Mouse (Mus musculus) small intestine, adult 2 months (tissue): ENCODE measurements at regions not wholly inside any gene's neighbourhood (a gene's known extent, or its start where the extent isn't known, plus 50 kb on each side); places are given as distances from the start of the nearest gene placed in this dataset.

Experiments
- CTCF ChIP-seq: fragments of 200-500 bp; IDR thresholded peaks from 2 replicates; pipeline ENCODE4 v1.5.1; 2012; ENCODE audit warnings: low read depth, mild to moderate bottlenecking, control low read depth, inconsistent platforms, low read length, moderate library complexity, mixed read lengths; ENCODE audit not compliant: insufficient replicate concordance, insufficient read length; ENCODE audit errors: extremely low read depth
- POLR2A ChIP-seq: fragments of 200-500 bp; IDR thresholded peaks from 2 replicates; pipeline ENCODE4 v1.6.1; 2012; ENCODE audit warnings: low read depth, mild to moderate bottlenecking, control low read depth, inconsistent platforms, low read length, moderate library complexity

- no peak for TF ChIP-seq POLR2A
- TF ChIP-seq CTCF = no peak
Measured at GRCm38 (mm10) chr9:61810456-61810855, 103.9 kb downstream of the Rplp1 start.
